In genomic region chr10:74258639-74259038, GRCm38 (mm10) we compare ENCODE assay signal across 19 mouse cellular contexts.
DNase-seq lines count a peak whose midpoint lies in the region; ATAC-seq and TF ChIP-seq lines count a peak whose summit lies in the region.
"Had no signal": no experiment of that assay in that cellular context is flagged by ENCODE, and none has a peak within 500 bp of the region (broad histone marks: within the 10 kb centered on the region; RNA-seq: fewer than 3 reads in every experiment).

No protein-coding gene starts in this region.

- no peak for TF ChIP-seq EP300 in stomach, postnatal 0 days (optimal IDR thresholded peaks at IDR 0.05)

- H3K4me1 ChIP-seq in hindbrain, embryonic 14.5 days (replicated peaks; ENCODE audit: control insufficient read depth, insufficient read depth, low read length): no peaks in the 10 kb centered on the region
- no peaks in the 10 kb centered on the region for H3K4me1 ChIP-seq in hindbrain, embryonic 11.5 days (replicated peaks; ENCODE audit: control insufficient read depth, insufficient read depth, low read length)
- no peaks in the 10 kb centered on the region for H3K4me1 ChIP-seq in lung, embryonic 16.5 days (replicated peaks; ENCODE audit: control insufficient read depth, insufficient read depth, low read length)
- H3K4me1 ChIP-seq in stomach, embryonic 14.5 days (ENCODE audit: control insufficient read depth, insufficient read depth, low read length): no peaks in the 10 kb centered on the region
- no peaks in the 10 kb centered on the region for H3K4me1 ChIP-seq in stomach, postnatal 0 days (replicated peaks; ENCODE audit: control insufficient read depth, insufficient read depth)
- H3K4me1 ChIP-seq: embryonic facial prominence, embryonic 13.5 days; forebrain, embryonic 13.5 days; heart, embryonic 15.5 days had no signal

- no peak overlapping the region for H3K4me3 ChIP-seq in hindbrain, embryonic 14.5 days (replicated peaks; ENCODE audit: low read length)
- no peak overlapping the region for H3K4me3 ChIP-seq in hindbrain, embryonic 11.5 days (ENCODE audit: low read depth, low read length)
- H3K4me3 ChIP-seq in lung, embryonic 16.5 days (ENCODE audit: low read length): no peak overlapping the region
- H3K4me3 ChIP-seq in stomach, embryonic 14.5 days (ENCODE audit: low read depth, low read length): no peak overlapping the region
- no peak overlapping the region for H3K4me3 ChIP-seq in stomach, postnatal 0 days (ENCODE audit: low read depth, low read length)
- H3K4me3 ChIP-seq: embryonic facial prominence, embryonic 13.5 days; forebrain, embryonic 13.5 days; heart, adult 2 months; heart, embryonic 15.5 days had no signal

- no peaks in the 10 kb centered on the region for H3K27me3 ChIP-seq in hindbrain, embryonic 14.5 days (ENCODE audit: control insufficient read depth, insufficient read depth, low read length)
- H3K27me3 ChIP-seq in hindbrain, embryonic 11.5 days (ENCODE audit: control insufficient read depth, insufficient read depth, low read length): no peaks in the 10 kb centered on the region
- no peaks in the 10 kb centered on the region for H3K27me3 ChIP-seq in lung, embryonic 16.5 days (ENCODE audit: control insufficient read depth, insufficient read depth, low read depth, low read length)
- no peaks in the 10 kb centered on the region for H3K27me3 ChIP-seq in stomach, embryonic 14.5 days (ENCODE audit: control insufficient read depth, insufficient read depth, low read length)
- H3K27me3 ChIP-seq in stomach, postnatal 0 days (ENCODE audit: control insufficient read depth, insufficient read depth, low read length): no peaks in the 10 kb centered on the region
- H3K27me3 ChIP-seq: embryonic facial prominence, embryonic 13.5 days; forebrain, embryonic 13.5 days; heart, embryonic 15.5 days had no signal

- DNase-seq in hindbrain, embryonic 14.5 days (ENCODE audit: low spot score): no peak
- no peak for DNase-seq in hindbrain, embryonic 11.5 days (ENCODE audit: low spot score)
- no peak for DNase-seq in lung, postnatal 14 days
- DNase-seq in stomach, postnatal 0 days (ENCODE audit: low spot score): no peak
- DNase-seq: adrenal gland, postnatal 10 days; cerebellum, adult 11 months; cerebellum, adult 9-10 months; cerebellum, postnatal 25 days; forebrain, postnatal 0 days; gastrocnemius, postnatal 14 days; heart, adult 2 months; heart, postnatal 14 days had no signal

- no peaks in the 10 kb centered on the region for H3K9me3 ChIP-seq in hindbrain, embryonic 14.5 days (ENCODE audit: control insufficient read depth, low read length)
- no peaks in the 10 kb centered on the region for H3K9me3 ChIP-seq in hindbrain, embryonic 11.5 days (ENCODE audit: control insufficient read depth, low read length)
- H3K9me3 ChIP-seq in lung, embryonic 16.5 days (ENCODE audit: control insufficient read depth, low read length): no peaks in the 10 kb centered on the region
- H3K9me3 ChIP-seq in stomach, embryonic 14.5 days (ENCODE audit: control insufficient read depth, low read depth, low read length): no peaks in the 10 kb centered on the region
- H3K9me3 ChIP-seq in stomach, postnatal 0 days (ENCODE audit: control insufficient read depth, low read length): no peaks in the 10 kb centered on the region
- H3K9me3 ChIP-seq: embryonic facial prominence, embryonic 13.5 days; forebrain, embryonic 13.5 days; heart, embryonic 15.5 days had no signal

- H3K27ac ChIP-seq in hindbrain, embryonic 14.5 days: 0 out of 2 replicates have a peak overlapping the region, but pooled peaks have one; percentile 20
- no peak overlapping the region for H3K27ac ChIP-seq in hindbrain, embryonic 11.5 days (ENCODE audit: low read depth, low read length)
- H3K27ac ChIP-seq in lung, embryonic 16.5 days (ENCODE audit: low read length): no peak overlapping the region
- H3K27ac ChIP-seq in stomach, embryonic 14.5 days (ENCODE audit: low read length): peak overlapping the region; percentile 72; the same call in 1 of the 2 replicates
- H3K27ac ChIP-seq in stomach, postnatal 0 days (replicated peaks): no peak overlapping the region
- H3K27ac ChIP-seq: embryonic facial prominence, embryonic 13.5 days; forebrain, embryonic 13.5 days; heart, adult 2 months; heart, embryonic 15.5 days had no signal

- no peak overlapping the region for H3K4me2 ChIP-seq in hindbrain, embryonic 14.5 days (replicated peaks)
- no peak overlapping the region for H3K4me2 ChIP-seq in hindbrain, embryonic 11.5 days (replicated peaks; ENCODE audit: low read depth, low read length)
- H3K4me2 ChIP-seq in lung, embryonic 16.5 days (ENCODE audit: low read depth, low read length): no peak overlapping the region
- H3K4me2 ChIP-seq in stomach, embryonic 14.5 days (replicated peaks; ENCODE audit: low read depth, low read length): no peak overlapping the region
- H3K4me2 ChIP-seq in stomach, postnatal 0 days (replicated peaks; ENCODE audit: low read depth): no peak overlapping the region
- H3K4me2 ChIP-seq: embryonic facial prominence, embryonic 13.5 days; forebrain, embryonic 13.5 days; heart, embryonic 11.5 days; heart, embryonic 15.5 days had no signal

- no peak for TF ChIP-seq CTCF in stomach, postnatal 0 days (IDR thresholded peaks at IDR 0.05; ENCODE audit: low read depth)

- H3K9ac ChIP-seq in hindbrain, embryonic 14.5 days: no peak overlapping the region
- no peak overlapping the region for H3K9ac ChIP-seq in hindbrain, embryonic 11.5 days (ENCODE audit: low read depth, low read length)
- H3K9ac ChIP-seq in lung, embryonic 16.5 days (ENCODE audit: low read length): no peak overlapping the region
- no peak overlapping the region for H3K9ac ChIP-seq in stomach, embryonic 14.5 days (replicated peaks; ENCODE audit: low read depth, low read length)
- H3K9ac ChIP-seq in stomach, postnatal 0 days (ENCODE audit: low read length): no peak overlapping the region
- H3K9ac ChIP-seq: embryonic facial prominence, embryonic 13.5 days; forebrain, embryonic 13.5 days; forebrain, postnatal 0 days; heart, embryonic 15.5 days had no signal

- no peak for ATAC-seq in hindbrain, embryonic 14.5 days (ENCODE audit: low FRiP score)
- no peak for ATAC-seq in hindbrain, embryonic 11.5 days (ENCODE audit: low FRiP score)
- ATAC-seq in lung, embryonic 16.5 days (ENCODE audit: low read depth): 0 out of 2 replicates have a peak, but pooled peaks have one; percentile 20
- peak; percentile 77; the same call in 1 of the 2 replicates for ATAC-seq in stomach, embryonic 14.5 days (ENCODE audit: insufficient number of reproducible peaks, insufficient read depth, low FRiP score, low read depth)
- no peak for ATAC-seq in stomach, postnatal 0 days (ENCODE audit: low FRiP score, low TSS enrichment)
- no peak for ATAC-seq in megakaryocyte progenitor cell, adult 5-6 weeks (replicated peaks; ENCODE audit: poor library complexity)
- ATAC-seq: forebrain, postnatal 0 days had no signal

- no peaks in the 10 kb centered on the region for H3K36me3 ChIP-seq in hindbrain, embryonic 14.5 days (replicated peaks; ENCODE audit: control insufficient read depth, insufficient read depth)
- H3K36me3 ChIP-seq in hindbrain, embryonic 11.5 days (ENCODE audit: control insufficient read depth, insufficient read depth, low read length): no peaks in the 10 kb centered on the region
- no peaks in the 10 kb centered on the region for H3K36me3 ChIP-seq in lung, embryonic 16.5 days (ENCODE audit: control insufficient read depth, insufficient read depth, low read length)
- H3K36me3 ChIP-seq in stomach, embryonic 14.5 days (ENCODE audit: control insufficient read depth, insufficient read depth, low read length): no peaks in the 10 kb centered on the region
- H3K36me3 ChIP-seq in stomach, postnatal 0 days (ENCODE audit: control insufficient read depth, insufficient read depth, low read length): no peaks in the 10 kb centered on the region
- H3K36me3 ChIP-seq: embryonic facial prominence, embryonic 13.5 days; heart, embryonic 15.5 days had no signal

Comparison
In these comparisons a context has a peak if more than half of its experiments do, and no peak if none do; other contexts are left out.
1. ATAC-seq: peak in lung, embryonic 16.5 days (single experiment) and stomach, embryonic 14.5 days (single experiment); none in hindbrain, embryonic 14.5 days (single experiment), hindbrain, embryonic 11.5 days (single experiment), stomach, postnatal 0 days (single experiment) and megakaryocyte progenitor cell, adult 5-6 weeks (single experiment).
2. H3K27ac ChIP-seq: peak in hindbrain, embryonic 14.5 days (single experiment) and stomach, embryonic 14.5 days (single experiment); none in hindbrain, embryonic 11.5 days (single experiment), lung, embryonic 16.5 days (single experiment) and stomach, postnatal 0 days (single experiment).